Mouse (Mus musculus): ENCODE data around the gene 4933424G06Rik.

Gene 4933424G06Rik

GRCm38 (mm10) chr1:36768786-36769185 is 58.8 kb downstream of the 4933424G06Rik start:
- no peak for DNase-seq (ENCODE audit: low spot score in 2 of 2)

GRCm38 (mm10) chr1:36769951-36770350 is 60.0 kb downstream of the 4933424G06Rik start:
- no peak for DNase-seq (ENCODE audit: low spot score in 2 of 2)

- DNase-seq (ENCODE audit: low spot score in 2 of 2), result no peak
Observed at GRCm38 (mm10) chr1:36770998-36771397, 61.0 kb downstream of the 4933424G06Rik start.

- no peak for DNase-seq (ENCODE audit: low spot score in 2 of 2)
Observed at GRCm38 (mm10) chr1:36772198-36772934, 62.4 kb downstream of the 4933424G06Rik start.

- no peak for DNase-seq (ENCODE audit: low spot score in 2 of 2)
Observed at GRCm38 (mm10) chr1:36780793-36781192, 70.8 kb downstream of the 4933424G06Rik start.

GRCm38 (mm10) chr1:36782476-36782875 is 72.5 kb downstream of the 4933424G06Rik start:
- DNase-seq (ENCODE audit: low spot score in 2 of 2), result no peak

GRCm38 (mm10) chr1:36784365-36785134 is 74.6 kb downstream of the 4933424G06Rik start:
- DNase-seq (ENCODE audit: low spot score in 2 of 2), result peak; percentile 89 to 93

- DNase-seq (ENCODE audit: low spot score in 2 of 2), result peak; percentile 27 to 44
Observed at GRCm38 (mm10) chr1:36785238-36785641, 75.3 kb downstream of the 4933424G06Rik start.

- DNase-seq (ENCODE audit: low spot score in 2 of 2), result no peak
Observed at GRCm38 (mm10) chr1:36786377-36786776, 76.4 kb downstream of the 4933424G06Rik start.

GRCm38 (mm10) chr1:36789416-36789815 is 79.5 kb downstream of the 4933424G06Rik start:
- DNase-seq (ENCODE audit: low spot score in 2 of 2), result no peak

GRCm38 (mm10) chr1:36796711-36797110 is 86.8 kb downstream of the 4933424G06Rik start:
- DNase-seq (ENCODE audit: low spot score in 2 of 2), result no peak

- DNase-seq (ENCODE audit: low spot score in 2 of 2), result peak; percentile 78 to 83
Observed at GRCm38 (mm10) chr1:36797481-36797880, 87.5 kb downstream of the 4933424G06Rik start.

- no peak for DNase-seq (ENCODE audit: low spot score in 2 of 2)
Observed at GRCm38 (mm10) chr1:36800379-36801011, 90.5 kb downstream of the 4933424G06Rik start.

GRCm38 (mm10) chr1:36804259-36804658 is 94.3 kb downstream of the 4933424G06Rik start:
- no peak for DNase-seq (ENCODE audit: low spot score in 2 of 2)

- no peak for DNase-seq (ENCODE audit: low spot score in 2 of 2)
Observed at GRCm38 (mm10) chr1:36804833-36805232, 94.9 kb downstream of the 4933424G06Rik start.

GRCm38 (mm10) chr1:36806181-36806905 is 96.4 kb downstream of the 4933424G06Rik start:
- DNase-seq (ENCODE audit: low spot score in 2 of 2), result no peak

GRCm38 (mm10) chr1:36807086-36807485 is 97.1 kb downstream of the 4933424G06Rik start:
- DNase-seq (ENCODE audit: low spot score in 2 of 2), result no peak
